Mouse (Mus musculus): ENCODE results near the gene Tdg. TPM values are rescaled to one million over a fixed set of nuclear protein-coding genes. Genes with fewer than 3 reads are reported as not detected.

Gene Tdg
- polyA plus RNA-seq, 1 experiment from 2014 or later = 157 TPM

GRCm38 (mm10) chr10:82699296-82699941 lies 69.8 kb downstream of the Tdg start:
- Histone ChIP-seq H3K4me3 (ENCODE audit: low read depth, low read length) (peak overlapping the region; percentile 87), H3K27ac (ENCODE audit: low read depth, low read length) (peak overlapping the region; percentile 89), H3K9me3 (ENCODE audit: control insufficient read depth, low read length) (no peaks in the 10 kb centered on the region), H3K4me1 (ENCODE audit: control insufficient read depth, insufficient read depth, low read length) (peaks cover 10% of the 10 kb centered on the region; the same call in 1 of the 2 replicates), H3K36me3 (ENCODE audit: control insufficient read depth, insufficient read depth, low read length) (0 out of 2 replicates have a peak, but pooled peaks cover 5% of the 10 kb centered on the region), H3K27me3 (ENCODE audit: control insufficient read depth, insufficient read depth, low read length) (no peaks in the 10 kb centered on the region; the same call in 1 of the 2 replicates), H3K4me2 (ENCODE audit: low read depth, low read length) (peak overlapping the region; percentile 80), H3K9ac (replicated peaks; ENCODE audit: low read depth, low read length) (peak overlapping the region; percentile 78)
- peak; percentile 82 for ATAC-seq (ENCODE audit: low read depth)
- WGBS = under 1% methylated on average over 47 of the region's 59 CpGs

Other genes with a start within 250 kb of the Tdg start
- gene Gm1553, start 137.2 kb upstream of the Tdg start, polyA plus RNA-seq (2014; fragmentation: Nextera tagmentation; extraction: Ambion mirVana) = not detected in 2 replicates
- gene 1190007I07Rik, start 6.6 kb upstream of the Tdg start, polyA plus RNA-seq (2014; fragmentation: Nextera tagmentation; extraction: Ambion mirVana) = 32.8 and 44.8 TPM in 2 replicates
- gene Glt8d2, start 60.8 kb downstream of the Tdg start, polyA plus RNA-seq (2014; fragmentation: Nextera tagmentation; extraction: Ambion mirVana) = 0.42 and 1.7 TPM in 2 replicates
- 38.2 and 40.6 TPM in 2 replicates for gene Hcfc2, start 66.3 kb downstream of the Tdg start, polyA plus RNA-seq (2014; fragmentation: Nextera tagmentation; extraction: Ambion mirVana)
- 41.2 and 48.2 TPM in 2 replicates for gene Nfyb, start 134.3 kb downstream of the Tdg start, polyA plus RNA-seq (2014; fragmentation: Nextera tagmentation; extraction: Ambion mirVana)
- 110 and 132 TPM in 2 replicates for gene Txnrd1, start 204.1 kb downstream of the Tdg start, polyA plus RNA-seq (2014; fragmentation: Nextera tagmentation; extraction: Ambion mirVana)
- 0.81 and 0.88 TPM in 2 replicates for gene Eid3, start 236.8 kb downstream of the Tdg start, polyA plus RNA-seq (2014; fragmentation: Nextera tagmentation; extraction: Ambion mirVana)